Mouse (Mus musculus) heart, postnatal 10 days (tissue): ENCODE results near the gene Vmn2r39. TPM values are rescaled to one million over a fixed set of nuclear protein-coding genes. Genes with fewer than 3 reads are reported as not detected.
"Not testable (repeated sequence)": the region's sequence is repeated elsewhere in the genome, so short reads cannot be mapped to it uniquely, and the experiment has no call there.

ENCODE experiments used
- DNase-seq, 2 experiments: peaks; one replicate each; pipeline ENCODE4 v3.0.0; 2021
- intact Hi-C: fragments of 180-260 bp; cut with DNase I; formaldehyde crosslinking; loops from one replicate; pipeline ENCODE4 v1.15.1; 2025
- total RNA-seq, 2 experiments: library from RNA; stranded (reverse); gene quantifications; 2 replicates each; pipeline ENCODE4 v1.2.3; 2021

Vmn2r39 gene
- total RNA-seq = not detected

DNA sequence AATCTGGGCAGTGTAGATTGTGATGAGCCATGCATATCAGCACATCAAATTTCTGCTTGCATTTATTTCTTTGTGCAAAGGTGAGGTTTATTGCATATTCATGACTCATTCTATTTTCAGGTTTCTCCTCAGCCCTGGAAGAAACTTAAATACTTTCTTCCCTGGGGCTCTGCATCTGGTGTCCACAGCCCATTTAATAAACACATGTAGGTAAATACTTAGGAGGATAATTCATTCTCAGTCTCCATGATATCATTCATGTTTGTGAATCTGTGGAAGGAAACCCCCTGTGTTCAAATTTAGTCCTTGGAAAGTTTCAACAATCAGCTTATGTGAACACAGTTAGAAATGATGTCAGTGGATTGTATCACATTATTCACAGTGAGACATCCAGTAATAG lies at the start of gene Vmn2r39:
Vmn2r39 (minus strand) TSS at position 101 of the 400 bp plus-strand sequence.
- DNase-seq, intact Hi-C loops: not testable (repeated sequence)

GRCm38 (mm10) chr7:9065353-9065752 lies 34.8 kb upstream of the Vmn2r39 start:
- DNase-seq, intact Hi-C loops: not testable (repeated sequence)

Other genes starting within 250 kb of the Vmn2r39 start
- gene Vmn2r40, start 99.4 kb downstream of the Vmn2r39 start, total RNA-seq = not detected
- gene Vmn2r38, start 67.1 kb upstream of the Vmn2r39 start, total RNA-seq = not detected
- gene Vmn2r37, start 192.9 kb upstream of the Vmn2r39 start, total RNA-seq = not detected